Mouse (Mus musculus) C2C12 (cell line): ENCODE results near the gene Cisd1. TPM values are rescaled to one million over a fixed set of nuclear protein-coding genes. Genes with fewer than 3 reads are reported as not detected.
A peak's percentile ranks its signal among the peaks of the same experiment; 100 is the strongest.

Source experiments
- H3K27me3 ChIP-seq: one replicate; pipeline ENCODE4 v1.6.1; 2011; ENCODE audit not compliant: control insufficient read depth, insufficient read depth, insufficient read length
- H3K36me3 ChIP-seq: one replicate; pipeline ENCODE4 v1.6.1; 2011; ENCODE audit not compliant: control insufficient read depth, insufficient read depth
- H3K4me3 ChIP-seq: one replicate; pipeline ENCODE4 v1.5.1; 2011; ENCODE audit warnings: mild to moderate bottlenecking, control low read depth; ENCODE audit not compliant: poor library complexity, insufficient read depth, severe bottlenecking
- H3K79me2 ChIP-seq: one replicate; pipeline ENCODE4 v1.6.1; 2011; ENCODE audit not compliant: control insufficient read depth, insufficient read depth
- H3K79me3 ChIP-seq: one replicate; pipeline ENCODE4 v1.6.1; 2011; ENCODE audit warnings: low read depth, control low read depth
- H3ac ChIP-seq: one replicate; pipeline ENCODE3; 2011; ENCODE audit warnings: low read depth; ENCODE audit not compliant: control insufficient read depth, insufficient read length
- CEBPB ChIP-seq: IDR thresholded peaks from one replicate; pipeline ENCODE4 v1.6.1; 2011; ENCODE audit warnings: low read depth, mild to moderate bottlenecking, control low read depth, moderate library complexity
- CTCF ChIP-seq: IDR thresholded peaks from one replicate; pipeline ENCODE4 v1.5.1; 2011; ENCODE audit not compliant: control insufficient read depth, insufficient read depth, insufficient read length
- FOSL1 ChIP-seq: IDR thresholded peaks from one replicate; pipeline ENCODE4 v1.8.0; 2011; ENCODE audit warnings: mild to moderate bottlenecking, low read length; ENCODE audit not compliant: poor library complexity, insufficient read depth, severe bottlenecking
- MAX ChIP-seq: IDR thresholded peaks from one replicate; pipeline ENCODE4 v1.6.1; 2011; ENCODE audit warnings: mild to moderate bottlenecking, control low read depth
- MYOD1 ChIP-seq: IDR thresholded peaks from one replicate; pipeline ENCODE4 v1.6.1; 2011; ENCODE audit warnings: low read depth; ENCODE audit not compliant: control insufficient read depth, insufficient read length
- MYOG ChIP-seq: IDR thresholded peaks from one replicate; pipeline ENCODE4 v1.6.1; 2011; ENCODE audit not compliant: control insufficient read depth, insufficient read length; ENCODE audit errors: extremely low read depth
- USF1 ChIP-seq: IDR thresholded peaks from one replicate; pipeline ENCODE4 v1.6.1; 2011; ENCODE audit warnings: low read depth, mild to moderate bottlenecking, control low read depth, moderate library complexity
- polyA plus RNA-seq: library from polyadenylated mRNA; unstranded; fragments of >200 nt; fragmentation: generic; extraction: Trizol; gene quantifications from one replicate; pipeline ENCODE4 v1.2.1, GENCODE M21; 2012; ENCODE audit warnings: missing spikeins

Cisd1 gene
- polyA plus RNA-seq, 1 experiment: 132 TPM

- Histone ChIP-seq H3K79me2 (no peaks in the 10 kb centered on the region), H3ac (no peak overlapping the region), H3K4me3 (no peak overlapping the region), H3K27me3 (no peaks in the 10 kb centered on the region), H3K36me3 (no peaks in the 10 kb centered on the region), H3K79me3 (no peaks in the 10 kb centered on the region)
- no peak for TF ChIP-seq MYOD1
- no peak for TF ChIP-seq FOSL1
- no peak for TF ChIP-seq CEBPB
- no peak for TF ChIP-seq CTCF
- TF ChIP-seq USF1: no peak
- TF ChIP-seq MYOG: no peak
- TF ChIP-seq MAX: no peak
These were observed 44.6 kb downstream of the Cisd1 start for GRCm38 (mm10) chr10:71300161-71300560.

GRCm38 (mm10) chr10:71293245-71293644 is 51.5 kb downstream of the Cisd1 start:
- no peaks in the 10 kb centered on the region for H3K79me3 ChIP-seq
- TF ChIP-seq CEBPB: no peak
- TF ChIP-seq FOSL1: no peak
- no peak for TF ChIP-seq CTCF
- no peak for TF ChIP-seq MYOD1
- no peak for TF ChIP-seq USF1
- no peak for TF ChIP-seq MYOG
- TF ChIP-seq MAX: no peak
- H3ac ChIP-seq: no peak overlapping the region
- H3K36me3 ChIP-seq: no peaks in the 10 kb centered on the region
- no peaks in the 10 kb centered on the region for H3K27me3 ChIP-seq
- no peaks in the 10 kb centered on the region for H3K79me2 ChIP-seq
- H3K4me3 ChIP-seq: no peak overlapping the region

- Histone ChIP-seq H3K4me3 (no peak overlapping the region), H3K27me3 (no peaks in the 10 kb centered on the region), H3ac (no peak overlapping the region), H3K79me3 (no peaks in the 10 kb centered on the region), H3K79me2 (no peaks in the 10 kb centered on the region), H3K36me3 (no peaks in the 10 kb centered on the region)
- TF ChIP-seq MYOD1 (peak; percentile 100), FOSL1 (no peak)
These were observed 52.5 kb downstream of the Cisd1 start for GRCm38 (mm10) chr10:71292254-71292653.

GRCm38 (mm10) chr10:71291801-71292200 is 53.0 kb downstream of the Cisd1 start:
- H3K4me3 ChIP-seq: no peak overlapping the region
- no peaks in the 10 kb centered on the region for H3K27me3 ChIP-seq
- TF ChIP-seq MAX (no peak), CTCF (no peak), CEBPB (no peak), MYOG (no peak), MYOD1 (no peak), FOSL1 (no peak), USF1 (no peak)
- no peaks in the 10 kb centered on the region for H3K79me2 ChIP-seq
- H3K36me3 ChIP-seq: no peaks in the 10 kb centered on the region
- H3K79me3 ChIP-seq: no peaks in the 10 kb centered on the region
- no peak overlapping the region for H3ac ChIP-seq

GRCm38 (mm10) chr10:71291179-71291661 is 53.5 kb downstream of the Cisd1 start:
- Histone ChIP-seq H3K27me3 (no peaks in the 10 kb centered on the region), H3K79me2 (no peaks in the 10 kb centered on the region), H3K36me3 (no peaks in the 10 kb centered on the region), H3K79me3 (no peaks in the 10 kb centered on the region), H3ac (no peak overlapping the region), H3K4me3 (no peak overlapping the region)
- TF ChIP-seq MYOD1 (peak; percentile 65), CTCF (no peak), CEBPB (peak; percentile 41)

- Histone ChIP-seq H3K36me3 (peaks cover 12% of the 10 kb centered on the region), H3K79me3 (peaks cover 42% of the 10 kb centered on the region), H3K27me3 (no peaks in the 10 kb centered on the region), H3ac (peak within 1 kb of the TSS; percentile 88), H3K79me2 (peaks cover 48% of the 10 kb centered on the region), H3K4me3 (peak within 1 kb of the TSS; percentile 89)
- TF ChIP-seq MYOD1: peak; percentile 39
- no peak for TF ChIP-seq CEBPB
- peak; percentile 33 for TF ChIP-seq MAX
These were observed 59.6 kb downstream of the Cisd1 start, which contains the start of gene Ube2d1 for GRCm38 (mm10) chr10:71285126-71285580. TSS of gene Ube2d1 (minus strand) at chr10:71285262.
